Mouse (Mus musculus) stomach, postnatal 0 days (tissue): ENCODE results near the gene Esyt2.

ENCODE experiments used
- CTCF ChIP-seq: IDR thresholded peaks from 2 replicates; pipeline ENCODE4 v1.5.1; 2016; ENCODE audit warnings: antibody characterized with exemption, low read depth, mild to moderate bottlenecking, moderate library complexity
- EP300 ChIP-seq: optimal IDR thresholded peaks from 2 replicates; pipeline ENCODE3; 2016; ENCODE audit warnings: antibody characterized with exemption

- TF ChIP-seq CTCF (no peak), EP300 (no peak)
These were observed 135.5 kb downstream of the Esyt2 start for GRCm38 (mm10) chr12:116416514-116416913.
